Mouse (Mus musculus) ES-E14 (cell line): Measurements from ENCODE around the gene 5730455P16Rik. TPM values are rescaled to one million over a fixed set of nuclear protein-coding genes. Genes with fewer than 3 reads are reported as not detected.

ENCODE experiments used
- DNase-seq: peaks from one replicate; pipeline ENCODE4 v3.0.0-alpha.2; 2013; ENCODE audit warnings: low read depth, low spot score
- H3K27ac ChIP-seq: 2 replicates; pipeline ENCODE4 v1.5.1; 2012; ENCODE audit warnings: low read depth, mild to moderate bottlenecking, low read length, moderate library complexity, mixed read lengths; ENCODE audit not compliant: poor library complexity, insufficient read depth, severe bottlenecking
- H3K36me3 ChIP-seq: 2 replicates; pipeline ENCODE4 v1.6.1; 2012; ENCODE audit warnings: mild to moderate bottlenecking, low read length, moderate library complexity, mixed read lengths; ENCODE audit not compliant: control insufficient read depth, poor library complexity, insufficient read depth, severe bottlenecking
- H3K4me1 ChIP-seq, 2 experiments: fragments of 150-350 bp in 1 of 2; sonication (generic) in 1 of 2; 2 replicates each; pipeline ENCODE4 v1.6.1; 2012; ENCODE audit warnings: low read length in 2 of 2, mild to moderate bottlenecking in 1 of 2, mixed read lengths in 1 of 2; ENCODE audit not compliant: control insufficient read depth in 2 of 2, insufficient read depth in 2 of 2, poor library complexity in 1 of 2
- H3K4me3 ChIP-seq, 2 experiments: fragments of 150-350 bp in 1 of 2; sonication (generic) in 1 of 2; 2 replicates each; pipeline ENCODE4 v1.5.1; 2012; ENCODE audit warnings: low read length in 2 of 2, low read depth in 1 of 2, mild to moderate bottlenecking in 1 of 2, mixed read lengths in 1 of 2; ENCODE audit not compliant: insufficient read depth in 1 of 2, poor library complexity in 1 of 2, severe bottlenecking in 1 of 2
- H3K9ac ChIP-seq: 2 replicates; pipeline ENCODE4 v1.6.1; 2012; ENCODE audit warnings: low read depth, mild to moderate bottlenecking, low read length, mixed read lengths; ENCODE audit not compliant: poor library complexity, insufficient read depth, severe bottlenecking
- H3K9me3 ChIP-seq: fragments of 150-350 bp; sonication (generic); 2 replicates; pipeline ENCODE4 v1.6.1; 2012; ENCODE audit warnings: low read depth, mild to moderate bottlenecking, low read length; ENCODE audit not compliant: control insufficient read depth, insufficient read depth
- CHD2 ChIP-seq: IDR thresholded peaks from 2 replicates; pipeline ENCODE4 v1.6.1; 2014; ENCODE audit warnings: mild to moderate bottlenecking, low read depth, low read length, inconsistent platforms
- HCFC1 ChIP-seq: IDR thresholded peaks from 2 replicates; pipeline ENCODE4 v1.6.1; 2012; ENCODE audit warnings: low read length, inconsistent platforms, borderline replicate concordance; ENCODE audit not compliant: insufficient read depth
- MAFK ChIP-seq: IDR thresholded peaks from 2 replicates; pipeline ENCODE4 v1.6.1; 2014; ENCODE audit warnings: mild to moderate bottlenecking, low read depth, low read length, inconsistent platforms; ENCODE audit not compliant: insufficient read depth
- ZC3H11A ChIP-seq: IDR thresholded peaks from 2 replicates; pipeline ENCODE4 v1.6.1; 2012; ENCODE audit warnings: low read depth, mild to moderate bottlenecking, inconsistent platforms, low read length, borderline replicate concordance
- ZNF384 ChIP-seq: IDR thresholded peaks from 2 replicates; pipeline ENCODE4 v1.6.1; 2012; ENCODE audit warnings: low read depth, low read length, inconsistent platforms
- in situ Hi-C, 2 experiments: fragments of 600-800 bp; cut with MboI; formaldehyde crosslinking; loops; one replicate each; pipeline ENCODE4 v1.15.1; 2025; ENCODE audit warnings: low sequenced_read_pairs in 2 of 2, inconsistent platforms in 1 of 2; ENCODE audit not compliant: unreplicated experiment in 2 of 2
- total RNA-seq: library from RNA; depleted of rRNA; stranded (reverse); fragments of 300-350 nt; gene quantifications from 2 replicates; pipeline ENCODE4 v1.2.3, GENCODE M21; 2012

Gene 5730455P16Rik
- total RNA-seq, 1 experiment, result 11.5 TPM

DNA sequence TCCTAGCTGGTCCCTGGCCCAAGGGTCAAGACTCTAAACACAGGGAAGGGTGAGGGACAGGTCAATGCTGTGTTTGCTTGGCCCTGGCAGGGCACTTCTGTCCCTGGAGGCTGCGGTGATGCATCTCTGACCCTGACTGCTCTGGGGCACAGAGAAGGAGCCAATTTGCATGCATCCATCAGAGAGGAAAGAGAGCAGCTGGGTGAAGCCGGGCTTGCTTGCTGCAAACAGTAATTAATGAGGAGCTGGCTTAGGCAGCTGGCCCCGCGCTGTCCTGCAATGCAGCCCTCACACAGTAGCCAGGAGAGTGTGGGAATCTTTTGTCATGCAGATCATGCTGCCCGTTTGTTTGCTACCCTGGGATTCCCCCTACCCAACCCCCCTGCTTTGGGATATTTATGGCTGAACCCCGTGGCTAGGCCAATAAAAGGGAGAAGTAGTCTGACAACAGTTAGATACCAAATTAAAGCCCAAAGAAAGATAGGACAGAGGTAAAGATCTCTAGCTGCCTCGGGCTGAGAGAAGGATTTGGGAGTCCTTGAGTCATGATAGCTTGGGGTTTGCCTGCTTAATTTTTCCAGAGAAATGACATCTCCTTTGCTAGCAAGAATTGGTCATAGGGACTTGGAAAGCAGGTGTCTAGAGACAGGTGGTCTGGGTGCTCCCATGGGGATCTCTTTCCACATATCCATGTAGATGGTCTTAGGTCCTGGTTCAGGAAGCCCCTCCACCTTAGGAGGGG, 42.1 kb downstream of the 5730455P16Rik start:
- TF ChIP-seq CHD2, result no peak
- no peak for TF ChIP-seq HCFC1
- no peak for TF ChIP-seq MAFK
- TF ChIP-seq ZNF384, result no peak
- no peak for TF ChIP-seq ZC3H11A
- in situ Hi-C loops, result no loop called here
- Histone ChIP-seq H3K9me3 (no peaks in the 10 kb centered on the region), H3K4me3 (no peak overlapping the region), H3K27ac (no peak overlapping the region), H3K4me1 (peaks cover 4 to 22% of the 10 kb centered on the region in 2 experiments; a peak in 2 of 4 replicates), H3K36me3 (no peaks in the 10 kb centered on the region), H3K9ac (no peak overlapping the region)
- DNase-seq, result no peak

DNA sequence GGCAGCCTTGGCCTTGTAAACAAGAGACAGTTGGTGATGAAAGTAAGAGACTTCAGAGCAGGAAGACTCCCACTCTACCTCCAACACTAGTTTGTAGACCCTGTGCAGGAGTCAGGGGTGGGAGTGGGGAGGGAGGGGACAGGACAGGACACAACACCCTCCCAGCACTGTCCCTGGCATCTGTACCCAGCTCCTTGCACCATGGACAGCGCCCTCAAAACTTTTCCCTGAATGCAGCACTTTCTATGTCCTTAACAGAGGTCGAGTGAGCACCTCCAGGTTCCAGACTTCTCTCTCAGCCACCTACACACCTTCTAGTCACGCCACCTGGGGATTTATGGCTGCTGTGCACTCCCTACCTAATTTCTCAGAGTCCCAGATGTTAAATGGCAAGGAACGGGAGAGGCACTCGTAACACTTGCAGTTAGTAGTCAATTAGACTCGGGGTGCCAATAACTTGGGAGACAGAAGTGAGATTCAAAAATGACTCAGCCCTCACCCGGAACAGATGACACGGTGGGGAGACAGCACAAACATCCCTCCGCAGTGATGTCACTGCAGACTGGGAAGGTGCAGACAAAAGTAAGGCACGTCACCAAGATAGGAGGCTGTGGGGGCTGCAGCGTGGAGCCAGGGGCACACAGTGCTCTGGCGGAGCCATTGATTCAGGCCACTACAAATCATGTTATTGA, 45.0 kb downstream of the 5730455P16Rik start:
- Histone ChIP-seq H3K9me3 (no peaks in the 10 kb centered on the region), H3K4me3 (no peak overlapping the region), H3K27ac (no peak overlapping the region), H3K9ac (no peak overlapping the region), H3K4me1 (peaks cover 4 to 22% of the 10 kb centered on the region in 2 experiments; a peak in 2 of 4 replicates), H3K36me3 (no peaks in the 10 kb centered on the region)
- no peak for DNase-seq
- in situ Hi-C loops, result no loop called here
- TF ChIP-seq ZNF384 (no peak), MAFK (peak; percentile 37; the same call in 1 of the 2 replicates), ZC3H11A (no peak), HCFC1 (no peak), CHD2 (no peak)

DNA sequence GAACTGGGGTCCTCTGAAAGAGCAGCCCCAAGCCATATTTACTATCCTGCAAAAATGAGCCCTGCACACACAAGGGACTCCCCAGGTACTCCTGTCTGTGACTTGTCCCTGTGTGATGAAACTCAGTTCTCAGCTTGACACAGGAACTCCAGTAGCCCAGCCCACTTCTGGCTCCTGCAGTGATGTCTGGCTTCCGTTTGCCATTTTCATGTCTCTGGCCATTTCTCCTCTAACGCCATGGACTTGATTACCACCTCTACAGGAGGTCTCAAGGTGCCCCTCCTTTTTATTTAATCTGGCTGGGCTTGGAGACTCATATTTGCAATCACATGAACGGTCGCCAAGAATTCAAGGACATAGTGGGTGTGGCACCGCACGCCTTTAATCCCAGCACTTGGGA, 53.2 kb downstream of the 5730455P16Rik start:
- H3K9ac ChIP-seq, result no peak overlapping the region
- H3K36me3 ChIP-seq, result no peaks in the 10 kb centered on the region
- H3K9me3 ChIP-seq, result no peaks in the 10 kb centered on the region
- H3K4me3 ChIP-seq, result no peak overlapping the region
- no peak overlapping the region for H3K27ac ChIP-seq
- in situ Hi-C loops, result no loop called here
- TF ChIP-seq ZC3H11A (no peak), MAFK (no peak)
- no peak for DNase-seq
- peaks cover 0 to 10% of the 10 kb centered on the region in 2 experiments; a peak in 2 of 4 replicates for H3K4me1 ChIP-seq

DNA sequence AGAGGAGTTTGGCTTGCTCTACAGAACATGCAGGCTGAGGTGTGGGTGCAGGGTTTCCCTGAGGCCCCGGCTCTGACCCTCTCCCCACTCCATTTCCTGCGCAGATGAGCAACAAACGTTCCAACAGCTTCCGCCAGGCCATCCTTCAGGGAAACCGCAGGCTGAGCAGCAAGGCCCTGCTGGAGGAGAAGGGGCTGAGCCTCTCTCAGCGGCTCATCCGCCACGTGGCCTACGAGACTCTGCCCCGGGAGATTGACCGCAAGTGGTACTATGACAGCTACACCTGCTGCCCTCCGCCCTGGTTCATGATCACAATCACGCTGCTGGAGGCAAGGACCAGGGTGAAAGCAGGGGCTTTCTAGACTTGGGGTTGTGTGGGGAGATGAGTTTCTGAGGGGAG, 54.6 kb downstream of the 5730455P16Rik start:
- TF ChIP-seq CHD2 (no peak), HCFC1 (no peak), ZC3H11A (no peak), ZNF384 (no peak), MAFK (no peak)
- H3K4me1 ChIP-seq, result peaks cover 0 to 10% of the 10 kb centered on the region in 2 experiments; a peak in 2 of 4 replicates
- peak overlapping the region; percentile 17 to 32; a peak in 2 of 4 replicates for H3K4me3 ChIP-seq
- in situ Hi-C loops, result no loop called here
- DNase-seq, result no peak
- no peak overlapping the region; the same call in 1 of the 2 replicates for H3K27ac ChIP-seq
- H3K9me3 ChIP-seq, result no peaks in the 10 kb centered on the region
- peak overlapping the region; percentile 48 for H3K9ac ChIP-seq
- no peaks in the 10 kb centered on the region for H3K36me3 ChIP-seq
